Mouse (Mus musculus): Measurements from ENCODE around the gene Gab2. TPM values are rescaled to one million over a fixed set of nuclear protein-coding genes. Genes with fewer than 3 reads are reported as not detected.

Gab2 gene
- polyA plus RNA-seq, 1 experiment from 2014 or later, result 16.9 TPM

GRCm38 (mm10) chr7:97171719-97172118 lies 90.3 kb downstream of the Gab2 start:
- no peaks in the 10 kb centered on the region for H3K36me3 ChIP-seq (ENCODE audit: control insufficient read depth, insufficient read depth)
- H3K4me1 ChIP-seq (replicated peaks; ENCODE audit: control insufficient read depth, insufficient read depth, low read length), result no peaks in the 10 kb centered on the region
- no peaks in the 10 kb centered on the region for H3K27me3 ChIP-seq (replicated peaks; ENCODE audit: control insufficient read depth, insufficient read depth, low read length)
- H3K4me3 ChIP-seq (replicated peaks; ENCODE audit: low read length), result no peak overlapping the region
- no peak overlapping the region for H3K4me2 ChIP-seq (ENCODE audit: low read length)
- no peak for ATAC-seq
- no peaks in the 10 kb centered on the region for H3K9me3 ChIP-seq (ENCODE audit: control insufficient read depth, low read length)
- H3K27ac ChIP-seq (ENCODE audit: low read length), result no peak overlapping the region
- WGBS, result 86% methylated on average over 4 of the region's 4 CpGs
- H3K9ac ChIP-seq (replicated peaks; ENCODE audit: low read depth, low read length), result no peak overlapping the region

DNA sequence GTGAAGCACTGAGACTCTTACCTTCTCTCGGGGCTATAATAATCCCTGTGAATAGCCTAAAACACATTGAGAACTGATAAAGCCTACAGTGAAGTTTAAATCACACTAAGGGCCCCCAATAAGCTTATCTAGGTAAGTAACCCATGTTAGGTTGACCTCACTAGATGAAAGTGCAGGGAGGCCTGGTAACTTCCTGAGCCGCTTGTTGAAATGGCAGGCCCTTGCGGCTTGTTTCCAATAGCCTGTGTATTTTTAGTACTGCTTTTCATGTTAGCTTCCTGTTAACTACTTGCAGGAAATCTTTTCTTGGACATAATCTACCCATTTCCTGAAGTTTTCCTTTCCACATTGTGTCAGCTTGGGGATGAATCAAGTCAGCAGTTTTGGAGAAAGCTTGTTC lies 90.7 kb downstream of the Gab2 start:
- Histone ChIP-seq H3K4me1 (replicated peaks; ENCODE audit: control insufficient read depth, insufficient read depth, low read length) (no peaks in the 10 kb centered on the region), H3K27me3 (replicated peaks; ENCODE audit: control insufficient read depth, insufficient read depth, low read length) (no peaks in the 10 kb centered on the region), H3K36me3 (ENCODE audit: control insufficient read depth, insufficient read depth) (no peaks in the 10 kb centered on the region), H3K9me3 (ENCODE audit: control insufficient read depth, low read length) (no peaks in the 10 kb centered on the region), H3K4me2 (ENCODE audit: low read length) (no peak overlapping the region), H3K4me3 (replicated peaks; ENCODE audit: low read length) (no peak overlapping the region), H3K9ac (replicated peaks; ENCODE audit: low read depth, low read length) (no peak overlapping the region), H3K27ac (ENCODE audit: low read length) (no peak overlapping the region)
- 88% methylated on average over 3 of the region's 3 CpGs for WGBS
- no peak for ATAC-seq

- Histone ChIP-seq H3K4me1 (replicated peaks; ENCODE audit: control insufficient read depth, insufficient read depth, low read length) (0 out of 2 replicates have a peak, but pooled peaks cover 2% of the 10 kb centered on the region), H3K9me3 (ENCODE audit: control insufficient read depth, low read length) (no peaks in the 10 kb centered on the region), H3K9ac (replicated peaks; ENCODE audit: low read depth, low read length) (no peak overlapping the region), H3K4me3 (replicated peaks; ENCODE audit: low read length) (no peak overlapping the region), H3K27me3 (replicated peaks; ENCODE audit: control insufficient read depth, insufficient read depth, low read length) (no peaks in the 10 kb centered on the region), H3K27ac (ENCODE audit: low read length) (no peak overlapping the region), H3K36me3 (ENCODE audit: control insufficient read depth, insufficient read depth) (no peaks in the 10 kb centered on the region), H3K4me2 (ENCODE audit: low read length) (no peak overlapping the region)
- no peak for ATAC-seq
- WGBS, result 88% methylated on average over 1 of the region's 1 CpGs
These were observed 100.5 kb downstream of the Gab2 start for GRCm38 (mm10) chr7:97181931-97182330.

- 0 out of 2 replicates have a peak, but pooled peaks cover 2% of the 10 kb centered on the region for H3K4me1 ChIP-seq (replicated peaks; ENCODE audit: control insufficient read depth, insufficient read depth, low read length)
- H3K4me2 ChIP-seq (ENCODE audit: low read length), result no peak overlapping the region
- no peak overlapping the region for H3K9ac ChIP-seq (replicated peaks; ENCODE audit: low read depth, low read length)
- H3K4me3 ChIP-seq (replicated peaks; ENCODE audit: low read length), result no peak overlapping the region
- WGBS, result 51% methylated on average over 4 of the region's 4 CpGs
- H3K36me3 ChIP-seq (ENCODE audit: control insufficient read depth, insufficient read depth), result no peaks in the 10 kb centered on the region
- ATAC-seq, result no peak
- H3K27ac ChIP-seq (ENCODE audit: low read length), result no peak overlapping the region
- no peaks in the 10 kb centered on the region for H3K9me3 ChIP-seq (ENCODE audit: control insufficient read depth, low read length)
- no peaks in the 10 kb centered on the region for H3K27me3 ChIP-seq (replicated peaks; ENCODE audit: control insufficient read depth, insufficient read depth, low read length)
These were observed 102.0 kb downstream of the Gab2 start for GRCm38 (mm10) chr7:97183426-97183825.

DNA sequence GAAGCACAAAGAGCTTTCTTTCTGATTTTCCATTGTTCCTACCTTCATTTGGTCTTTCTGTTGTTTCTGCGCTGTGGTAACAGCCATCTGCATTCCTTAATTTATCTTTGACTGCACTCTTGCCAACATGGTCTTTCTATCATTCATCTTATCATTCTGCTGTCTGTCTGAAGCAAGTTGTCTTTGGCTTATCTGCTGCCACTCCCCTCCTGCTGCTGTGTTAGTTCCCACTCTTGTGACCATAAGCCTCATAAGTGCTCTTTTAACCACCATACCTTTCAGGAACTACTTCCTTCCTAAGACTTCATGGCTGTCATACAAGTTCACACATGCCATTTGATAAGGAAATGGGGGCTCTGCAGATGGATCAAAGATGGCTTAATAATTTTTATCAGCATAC lies 102.6 kb downstream of the Gab2 start:
- Histone ChIP-seq H3K4me1 (replicated peaks; ENCODE audit: control insufficient read depth, insufficient read depth, low read length) (0 out of 2 replicates have a peak, but pooled peaks cover 2% of the 10 kb centered on the region), H3K4me2 (ENCODE audit: low read length) (no peak overlapping the region), H3K27ac (ENCODE audit: low read length) (no peak overlapping the region), H3K36me3 (ENCODE audit: control insufficient read depth, insufficient read depth) (no peaks in the 10 kb centered on the region), H3K4me3 (replicated peaks; ENCODE audit: low read length) (no peak overlapping the region), H3K9ac (replicated peaks; ENCODE audit: low read depth, low read length) (no peak overlapping the region), H3K27me3 (replicated peaks; ENCODE audit: control insufficient read depth, insufficient read depth, low read length) (no peaks in the 10 kb centered on the region), H3K9me3 (ENCODE audit: control insufficient read depth, low read length) (no peaks in the 10 kb centered on the region)
- 83% methylated on average over 1 of the region's 1 CpGs for WGBS
- no peak for ATAC-seq

DNA sequence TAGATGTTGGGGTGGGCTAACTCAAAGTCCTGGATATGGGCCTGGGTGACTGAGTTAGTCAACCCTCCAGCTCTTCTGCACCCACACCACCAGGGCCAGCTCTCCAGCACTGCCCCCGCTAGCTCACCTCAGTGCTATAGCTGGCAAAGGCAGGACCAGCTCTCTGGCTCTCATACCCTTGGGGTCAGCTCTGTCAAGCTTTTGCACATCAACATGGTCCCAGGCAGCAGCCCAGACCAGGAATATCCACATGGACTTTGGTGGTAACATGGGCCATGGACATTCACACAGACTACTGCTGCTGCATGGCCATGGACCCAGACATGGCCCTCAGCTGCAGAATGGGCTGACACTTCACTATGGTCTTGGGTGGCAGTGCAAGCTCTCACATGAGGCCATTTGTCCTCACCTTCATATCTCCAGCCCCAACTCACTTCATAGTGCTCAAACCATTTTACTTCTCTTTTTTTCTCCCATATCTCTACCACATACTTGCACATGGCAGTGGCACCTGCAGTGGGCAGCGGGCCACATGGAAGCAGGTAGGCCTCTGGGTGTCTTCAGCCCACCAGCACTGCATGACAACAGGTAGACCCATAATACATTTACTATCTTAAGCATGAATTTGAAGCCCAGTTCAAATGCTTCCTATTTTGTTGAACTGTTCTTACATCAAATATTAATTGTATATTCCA lies 106.1 kb downstream of the Gab2 start:
- Histone ChIP-seq H3K4me3 (replicated peaks; ENCODE audit: low read length) (no peak overlapping the region), H3K9ac (replicated peaks; ENCODE audit: low read depth, low read length) (no peak overlapping the region), H3K4me1 (replicated peaks; ENCODE audit: control insufficient read depth, insufficient read depth, low read length) (0 out of 2 replicates have a peak, but pooled peaks cover 2% of the 10 kb centered on the region), H3K36me3 (ENCODE audit: control insufficient read depth, insufficient read depth) (no peaks in the 10 kb centered on the region), H3K4me2 (ENCODE audit: low read length) (no peak overlapping the region), H3K9me3 (ENCODE audit: control insufficient read depth, low read length) (no peaks in the 10 kb centered on the region), H3K27ac (ENCODE audit: low read length) (no peak overlapping the region), H3K27me3 (replicated peaks; ENCODE audit: control insufficient read depth, insufficient read depth, low read length) (no peaks in the 10 kb centered on the region)
- ATAC-seq, result no peak
- WGBS, result 95% methylated on average over 2 of the region's 2 CpGs

DNA sequence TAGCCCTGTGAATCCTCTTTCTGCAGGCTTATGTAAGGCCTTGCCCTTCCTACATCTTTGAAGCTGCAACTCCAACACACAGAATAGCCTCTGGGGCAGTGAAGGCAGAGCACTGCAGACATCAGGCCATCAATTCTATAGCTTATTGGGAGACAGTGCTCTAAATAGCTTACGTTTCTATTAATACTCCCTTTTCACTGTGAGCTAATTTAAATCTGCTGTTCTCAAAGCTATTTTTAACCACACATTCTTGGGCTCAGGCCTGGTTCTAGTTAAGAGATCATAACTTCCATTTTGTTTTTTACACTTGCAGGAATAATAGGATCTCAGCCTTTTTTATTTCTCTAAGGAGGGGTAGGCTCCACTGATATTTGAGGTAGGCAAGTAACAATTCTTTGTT lies 107.7 kb downstream of the Gab2 start:
- no peak overlapping the region for H3K4me3 ChIP-seq (replicated peaks; ENCODE audit: low read length)
- no peak for ATAC-seq
- H3K4me1 ChIP-seq (replicated peaks; ENCODE audit: control insufficient read depth, insufficient read depth, low read length), result 0 out of 2 replicates have a peak, but pooled peaks cover 2% of the 10 kb centered on the region
- no peaks in the 10 kb centered on the region for H3K9me3 ChIP-seq (ENCODE audit: control insufficient read depth, low read length)
- H3K27ac ChIP-seq (ENCODE audit: low read length), result no peak overlapping the region
- no peaks in the 10 kb centered on the region for H3K27me3 ChIP-seq (replicated peaks; ENCODE audit: control insufficient read depth, insufficient read depth, low read length)
- WGBS, result 28% methylated on average over 1 of the region's 1 CpGs
- no peak overlapping the region for H3K9ac ChIP-seq (replicated peaks; ENCODE audit: low read depth, low read length)
- H3K4me2 ChIP-seq (ENCODE audit: low read length), result no peak overlapping the region
- no peaks in the 10 kb centered on the region for H3K36me3 ChIP-seq (ENCODE audit: control insufficient read depth, insufficient read depth)

GRCm38 (mm10) chr7:97203907-97204306 lies 122.5 kb downstream of the Gab2 start:
- no peak for ATAC-seq
- no peak overlapping the region for H3K4me3 ChIP-seq (replicated peaks; ENCODE audit: low read length)
- 78% methylated on average over 2 of the region's 2 CpGs for WGBS
- no peak overlapping the region for H3K27ac ChIP-seq (ENCODE audit: low read length)
- H3K9me3 ChIP-seq (ENCODE audit: control insufficient read depth, low read length), result no peaks in the 10 kb centered on the region
- no peaks in the 10 kb centered on the region for H3K27me3 ChIP-seq (replicated peaks; ENCODE audit: control insufficient read depth, insufficient read depth, low read length)
- H3K4me2 ChIP-seq (ENCODE audit: low read length), result no peak overlapping the region
- H3K4me1 ChIP-seq (replicated peaks; ENCODE audit: control insufficient read depth, insufficient read depth, low read length), result no peaks in the 10 kb centered on the region
- H3K9ac ChIP-seq (replicated peaks; ENCODE audit: low read depth, low read length), result no peak overlapping the region
- no peaks in the 10 kb centered on the region for H3K36me3 ChIP-seq (ENCODE audit: control insufficient read depth, insufficient read depth)

DNA sequence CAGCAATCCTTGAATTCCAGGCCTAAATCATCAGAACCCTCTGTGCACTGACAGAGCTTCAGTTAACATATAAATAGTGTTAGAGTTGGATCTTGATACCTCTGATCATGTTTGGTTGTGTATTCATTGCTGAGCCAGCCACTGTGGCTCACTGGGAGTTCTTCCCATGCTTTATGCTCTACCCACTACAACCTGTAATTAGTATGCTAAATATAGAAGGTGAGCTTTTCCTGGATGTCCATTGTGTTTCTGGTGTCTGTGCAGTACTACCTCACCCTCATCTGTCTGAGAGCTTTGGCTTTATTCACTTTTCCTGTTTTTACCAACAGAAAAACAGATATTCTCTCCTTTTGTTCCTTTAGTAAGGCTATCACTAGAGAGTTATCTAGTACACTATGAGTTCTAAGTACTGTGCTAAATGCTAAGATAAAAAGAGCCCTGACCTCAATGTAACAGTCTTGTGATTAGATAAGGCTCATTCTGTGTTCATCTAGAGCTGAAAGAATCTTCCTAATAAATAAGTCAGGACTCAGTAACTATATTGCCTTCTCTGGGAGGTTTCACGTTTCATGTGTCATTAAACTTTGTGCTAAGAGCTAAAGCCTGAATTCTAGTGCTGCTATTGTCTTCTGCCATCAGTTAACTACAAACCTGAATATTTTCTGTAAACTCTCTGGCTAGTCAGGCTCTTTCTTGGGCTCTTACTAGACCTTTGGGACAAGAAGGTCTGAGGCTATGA lies 127.6 kb downstream of the Gab2 start:
- 76% methylated on average over 1 of the region's 1 CpGs for WGBS

More for the DNA sequence above, 127.6 kb downstream of the Gab2 start:
- no peaks in the 10 kb centered on the region for H3K4me1 ChIP-seq (replicated peaks; ENCODE audit: control insufficient read depth, insufficient read depth, low read length)
- H3K4me3 ChIP-seq (replicated peaks; ENCODE audit: low read length), result no peak overlapping the region
- no peaks in the 10 kb centered on the region for H3K27me3 ChIP-seq (replicated peaks; ENCODE audit: control insufficient read depth, insufficient read depth, low read length)
- H3K4me2 ChIP-seq (ENCODE audit: low read length), result no peak overlapping the region
- no peak overlapping the region for H3K9ac ChIP-seq (replicated peaks; ENCODE audit: low read depth, low read length)
- ATAC-seq, result no peak
- H3K9me3 ChIP-seq (ENCODE audit: control insufficient read depth, low read length), result no peaks in the 10 kb centered on the region
- no peaks in the 10 kb centered on the region for H3K36me3 ChIP-seq (ENCODE audit: control insufficient read depth, insufficient read depth)
- no peak overlapping the region for H3K27ac ChIP-seq (ENCODE audit: low read length)

Data from forebrain, embryonic 16.5 days (tissue).